Mouse (Mus musculus) right cerebral cortex, adult 18-20 months (tissue): ENCODE results near the gene Ube2ql1.

ENCODE experiments used
- DNase-seq: peaks from one replicate; pipeline ENCODE4 v3.0.0; 2022; ENCODE audit warnings: mixed read lengths

The Ube2ql1 gene

DNA sequence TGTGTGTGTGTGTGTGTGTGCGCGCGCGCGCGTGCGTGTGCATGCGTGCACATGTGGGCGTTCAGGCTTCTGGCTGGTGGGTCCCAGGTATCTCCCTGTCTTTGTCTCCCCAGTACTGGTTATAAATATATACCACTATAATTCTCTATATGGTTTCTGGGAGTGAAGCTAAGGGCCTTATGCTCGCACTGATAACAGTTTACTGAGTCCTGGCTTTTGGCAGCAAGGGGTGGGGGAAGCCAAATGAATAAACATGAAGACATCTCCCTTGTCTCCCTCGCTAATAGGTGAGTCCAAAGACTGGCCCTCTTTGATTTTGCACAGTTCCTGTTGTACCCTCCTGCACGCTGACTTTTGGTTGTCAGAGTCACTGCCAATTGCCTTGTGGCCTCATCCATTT is 32.2 kb downstream of the Ube2ql1 start:
- DNase-seq, result no peak

- no peak for DNase-seq
Observed at GRCm38 (mm10) chr13:69706919-69707318, 32.8 kb downstream of the Ube2ql1 start.

DNA sequence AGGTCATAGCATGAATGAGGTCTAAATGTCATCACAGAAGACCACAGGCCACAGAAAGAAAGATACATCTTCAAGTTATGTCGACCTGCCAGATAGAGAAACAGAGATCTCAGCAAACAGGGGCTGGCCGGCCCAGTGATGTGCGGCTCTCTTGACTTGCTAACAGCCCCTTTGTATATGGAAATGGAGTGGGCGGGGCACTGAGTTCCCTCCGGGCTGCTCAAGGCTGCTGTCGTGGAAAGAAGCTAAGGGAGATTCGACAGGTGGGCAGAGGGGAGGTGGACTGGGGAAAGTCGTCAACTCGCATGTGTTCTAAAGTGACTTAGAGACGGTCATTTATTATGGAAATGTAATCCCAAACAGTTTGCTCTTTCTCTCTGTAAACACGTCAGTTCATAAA is 36.2 kb downstream of the Ube2ql1 start:
- no peak for DNase-seq

DNA sequence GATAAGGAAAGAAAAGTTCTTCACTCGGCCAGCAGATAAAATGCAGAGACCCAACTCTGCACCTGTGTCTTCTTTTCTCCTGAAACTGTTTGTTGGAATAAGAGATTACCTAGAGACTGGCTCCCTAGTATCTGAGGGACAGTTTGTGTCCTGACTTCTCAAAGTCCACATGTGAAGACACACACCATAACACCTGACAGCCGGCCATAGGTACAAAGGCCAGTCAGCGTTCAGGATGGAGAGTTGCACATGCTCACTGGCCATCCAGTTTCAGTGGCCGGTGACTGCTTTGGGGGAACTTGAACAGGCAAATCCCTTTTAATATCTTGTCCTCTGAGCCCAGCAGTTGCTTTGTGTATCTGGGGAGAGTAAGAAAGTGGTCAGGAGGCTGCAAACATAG is 38.3 kb downstream of the Ube2ql1 start:
- no peak for DNase-seq

DNA sequence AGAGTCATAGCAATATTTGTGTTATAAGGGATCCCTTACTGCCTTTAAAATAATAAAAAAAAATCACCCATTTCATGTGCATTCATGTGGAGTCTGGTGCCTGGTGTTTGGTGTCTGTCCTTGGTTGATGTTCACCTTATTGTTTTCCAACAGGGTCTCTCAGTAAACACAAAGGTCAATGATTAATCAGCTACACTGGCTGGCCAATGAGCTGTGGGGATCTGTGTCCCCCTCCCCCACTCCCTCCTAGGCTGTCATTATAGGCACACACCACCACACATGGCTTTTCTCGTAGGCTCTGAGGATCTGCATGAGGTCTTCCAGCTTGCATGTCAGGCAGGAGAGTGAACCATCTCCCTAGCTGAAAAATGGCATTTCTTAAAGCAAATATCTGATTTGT is 38.9 kb downstream of the Ube2ql1 start:
- DNase-seq, result no peak

GRCm38 (mm10) chr13:69696333-69696991 is 43.2 kb downstream of the Ube2ql1 start:
- DNase-seq, result peak; percentile 87

DNA sequence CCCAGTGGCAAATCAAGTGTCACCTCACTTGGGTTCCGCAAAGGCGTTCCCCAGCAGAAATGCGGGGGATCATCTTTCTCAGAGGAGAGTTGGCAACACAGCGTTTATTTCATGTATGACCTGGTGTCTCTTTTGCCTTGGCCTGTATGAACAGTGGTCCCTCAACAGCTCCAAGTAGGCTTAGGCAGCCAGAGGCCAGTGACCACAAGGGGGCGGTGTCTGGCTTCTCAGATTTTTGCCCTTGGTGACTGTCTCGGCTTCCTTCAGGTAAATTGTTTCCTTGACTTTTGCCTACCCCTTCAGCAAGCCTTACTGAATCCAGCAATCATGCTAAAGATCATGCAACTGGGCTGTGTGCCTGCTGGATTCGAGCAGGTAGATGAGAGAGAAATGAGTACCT is 48.6 kb downstream of the Ube2ql1 start:
- DNase-seq, result peak; percentile 59

GRCm38 (mm10) chr13:69687023-69687422 is 52.7 kb downstream of the Ube2ql1 start:
- no peak for DNase-seq

DNA sequence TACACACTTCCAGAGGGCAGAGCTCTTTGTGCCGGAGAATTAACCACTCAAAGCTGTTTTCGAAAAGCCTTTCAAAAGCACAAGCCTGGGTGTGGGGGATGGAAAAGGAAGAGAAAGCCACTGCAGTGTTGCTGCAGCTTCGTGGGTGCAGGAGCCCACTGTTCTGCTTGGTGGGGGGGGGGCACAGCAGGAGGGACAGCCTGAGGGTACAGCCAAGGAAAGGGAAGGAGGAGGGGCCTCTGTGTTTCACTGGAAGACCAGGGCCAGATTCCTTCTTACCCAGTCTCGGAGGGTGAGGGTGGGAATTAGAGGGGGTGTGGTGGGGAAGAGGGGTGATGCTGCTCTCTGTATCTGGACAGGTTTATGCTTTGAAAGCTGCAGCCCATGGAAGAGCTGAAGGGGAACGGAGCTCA is 54.3 kb downstream of the Ube2ql1 start:
- DNase-seq, result no peak

DNA sequence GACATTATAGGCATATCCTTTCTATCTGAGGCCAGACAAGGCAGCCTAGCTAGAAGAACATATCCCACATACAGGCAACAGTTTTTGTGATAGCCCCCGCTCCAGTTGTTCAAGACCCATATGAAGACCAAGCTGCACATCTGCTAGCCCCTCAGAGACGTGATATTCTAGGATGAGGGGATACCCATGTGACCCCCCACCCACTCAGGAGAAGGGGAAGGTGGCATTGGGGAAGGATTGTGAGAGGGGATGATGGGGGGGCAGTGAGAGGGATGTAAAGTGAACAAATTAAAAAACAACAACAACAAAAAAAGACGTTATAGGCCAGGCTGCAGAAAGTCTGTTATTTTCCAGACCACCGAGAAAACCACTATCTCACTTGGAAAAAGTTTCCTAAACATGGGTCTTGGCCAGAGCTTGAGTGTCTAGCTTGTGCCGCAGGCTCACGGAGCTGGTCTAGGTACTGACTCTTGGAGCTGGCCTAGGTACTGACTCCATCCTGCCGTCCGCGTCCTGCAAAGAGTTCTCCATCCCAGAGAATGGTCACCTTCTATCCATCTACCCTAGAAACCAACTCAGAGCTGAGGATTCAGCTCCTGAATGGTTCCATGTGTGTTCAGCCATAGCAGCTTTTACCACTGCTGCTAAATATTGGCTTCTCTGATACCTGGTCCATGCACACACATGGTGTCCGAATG is 65.6 kb downstream of the Ube2ql1 start:
- DNase-seq, result no peak

- no peak for DNase-seq
Observed at GRCm38 (mm10) chr13:69673197-69673920, 66.3 kb downstream of the Ube2ql1 start.

DNA sequence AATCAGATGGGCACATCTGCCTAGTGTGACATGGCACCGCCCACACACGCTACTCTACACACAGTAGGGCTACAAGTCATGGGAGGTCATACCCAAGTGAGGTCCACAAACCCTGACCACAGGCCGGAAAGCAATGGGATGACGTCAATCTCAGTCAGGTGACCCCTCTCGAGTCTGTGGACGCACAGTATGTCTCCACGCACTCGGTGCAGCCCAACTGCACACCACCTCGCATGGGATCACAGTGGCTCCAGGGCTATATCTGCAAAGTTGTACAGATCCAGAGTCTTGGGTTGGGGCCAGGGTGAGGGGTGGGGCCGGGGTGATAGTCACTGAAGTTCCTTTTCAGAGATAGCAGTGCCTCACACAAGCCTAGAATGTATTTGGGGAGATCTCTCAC is 67.1 kb downstream of the Ube2ql1 start:
- DNase-seq, result no peak

- DNase-seq, result no peak
Observed at GRCm38 (mm10) chr13:69672121-69672520, 67.6 kb downstream of the Ube2ql1 start.

DNA sequence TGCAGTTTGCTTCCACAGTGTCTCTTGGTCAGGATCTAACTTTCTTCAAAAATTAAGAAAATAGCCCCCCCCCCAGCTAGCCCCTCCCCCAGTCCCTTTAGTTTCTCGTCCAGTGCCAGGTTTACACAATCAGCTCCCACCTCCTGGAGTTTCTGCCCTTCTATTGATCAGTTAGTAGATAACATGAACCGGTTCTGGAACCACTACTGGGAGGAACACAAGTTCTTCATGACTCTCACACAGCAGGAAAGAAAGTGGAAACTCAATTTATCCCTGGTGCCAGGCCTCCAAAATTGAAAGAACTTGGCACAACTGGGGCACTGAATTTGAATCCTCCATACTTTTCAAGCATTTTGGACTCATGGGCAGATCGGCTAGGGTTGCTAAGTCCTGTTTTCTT is 85.2 kb downstream of the Ube2ql1 start:
- DNase-seq, result no peak
